Mouse (Mus musculus) CH12.LX (cell line): Measurements from ENCODE around the gene Gab1. TPM values are rescaled to one million over a fixed set of nuclear protein-coding genes. Genes with fewer than 3 reads are reported as not detected.

Experiments used
- DNase-seq: peaks from one replicate; pipeline ENCODE4 v3.0.0-alpha.2; 2013; ENCODE audit errors: extremely low read depth
- H3K27ac ChIP-seq: 2 replicates; pipeline ENCODE4 v1.5.1; 2012; ENCODE audit warnings: low read depth, mild to moderate bottlenecking, control low read depth, moderate library complexity; ENCODE audit not compliant: insufficient read depth
- H3K27me3 ChIP-seq: replicated peaks from 2 replicates; pipeline ENCODE3; 2012; ENCODE audit warnings: inconsistent platforms
- H3K36me3 ChIP-seq, 2 experiments: replicated peaks in 1 of 2; 2 replicates each; pipeline versions ENCODE3 to v1.6.1; 2012; ENCODE audit warnings: inconsistent platforms in 1 of 2, low read length in 1 of 2, mild to moderate bottlenecking in 1 of 2, mixed read lengths in 1 of 2, moderate library complexity in 1 of 2; ENCODE audit not compliant: control insufficient read depth in 1 of 2, insufficient read depth in 1 of 2
- H3K4me1 ChIP-seq, 2 experiments: 2 replicates each; pipeline ENCODE4 v1.6.1; 2012; ENCODE audit warnings: inconsistent platforms in 1 of 2, moderate library complexity in 1 of 2; ENCODE audit not compliant: insufficient read depth in 2 of 2, control insufficient read depth in 1 of 2
- H3K4me2 ChIP-seq: 2 replicates; pipeline ENCODE4 v1.6.1; 2012; ENCODE audit warnings: low read depth, mild to moderate bottlenecking, control low read depth; ENCODE audit not compliant: poor library complexity, insufficient read depth, severe bottlenecking
- H3K4me3 ChIP-seq, 3 experiments: fragments of 150-350 bp in 1 of 3; sonication (generic) in 1 of 3; replicated peaks in 1 of 3; 2 replicates each; pipeline versions ENCODE3 to v1.5.1; 2011 to 2012; ENCODE audit warnings: low read depth in 2 of 3, low read length in 2 of 3, mild to moderate bottlenecking in 2 of 3, moderate library complexity in 2 of 3, control low read depth in 1 of 3, improper control_type of control experiment in 1 of 3, inconsistent platforms in 1 of 3, mixed read lengths in 1 of 3; ENCODE audit not compliant: poor library complexity in 1 of 3
- H3K79me2 ChIP-seq: replicated peaks from 2 replicates; pipeline ENCODE4 v1.6.1; 2012; ENCODE audit warnings: mild to moderate bottlenecking, moderate library complexity; ENCODE audit not compliant: control insufficient read depth, poor library complexity, insufficient read depth, severe bottlenecking; ENCODE audit errors: extremely low read depth
- H3K9ac ChIP-seq: 2 replicates; pipeline ENCODE4 v1.6.1; 2012; ENCODE audit warnings: low read depth, mild to moderate bottlenecking, control low read depth, moderate library complexity; ENCODE audit not compliant: insufficient read depth
- H3K9me3 ChIP-seq: replicated peaks from 2 replicates; pipeline ENCODE3; 2012; ENCODE audit warnings: low read length, inconsistent platforms, mixed read lengths
- BHLHE40 ChIP-seq: IDR thresholded peaks from 2 replicates; pipeline ENCODE4 v1.6.1; 2011; ENCODE audit warnings: mild to moderate bottlenecking, low read depth, low read length, improper control_type of control experiment
- CHD1 ChIP-seq: IDR thresholded peaks from 2 replicates; pipeline ENCODE4 v1.6.1; 2012; ENCODE audit warnings: low read depth, low read length, improper control_type of control experiment, inconsistent platforms
- CHD2 ChIP-seq: IDR thresholded peaks from 2 replicates; pipeline ENCODE4 v1.6.1; 2011; ENCODE audit warnings: low read length, improper control_type of control experiment
- E2F4 ChIP-seq: IDR thresholded peaks from 2 replicates; pipeline ENCODE4 v1.6.1; 2011; ENCODE audit warnings: low read depth, low read length, improper control_type of control experiment; ENCODE audit not compliant: insufficient replicate concordance
- ELF1 ChIP-seq: IDR thresholded peaks from 2 replicates; pipeline ENCODE4 v1.6.1; 2014; ENCODE audit warnings: low read depth, mild to moderate bottlenecking, inconsistent platforms, low read length, improper control_type of control experiment
- ETS1 ChIP-seq: conservative IDR thresholded peaks from 2 replicates; pipeline ENCODE4 v1.6.1; 2012; ENCODE audit warnings: low read depth, mild to moderate bottlenecking, inconsistent platforms, low read length, improper control_type of control experiment, moderate library complexity
- GABPA ChIP-seq: IDR thresholded peaks from 2 replicates; pipeline ENCODE4 v1.6.1; 2012; ENCODE audit warnings: low read depth, low read length, improper control_type of control experiment, inconsistent platforms; ENCODE audit not compliant: insufficient replicate concordance
- HCFC1 ChIP-seq: IDR thresholded peaks from 2 replicates; pipeline ENCODE4 v1.6.1; 2012; ENCODE audit warnings: low read depth, mild to moderate bottlenecking, inconsistent platforms, low read length, improper control_type of control experiment
- IRF4 ChIP-seq: IDR thresholded peaks from 2 replicates; pipeline ENCODE4 v1.6.1; 2014; ENCODE audit warnings: low read depth, mild to moderate bottlenecking, inconsistent platforms, low read length, improper control_type of control experiment
- JUN ChIP-seq: IDR thresholded peaks from 2 replicates; pipeline ENCODE4 v1.6.1; 2011; ENCODE audit warnings: low read depth, mild to moderate bottlenecking, low read length, improper control_type of control experiment, moderate library complexity; ENCODE audit not compliant: insufficient read depth
- JUND ChIP-seq: conservative IDR thresholded peaks from 2 replicates; pipeline ENCODE4 v1.6.1; 2011; ENCODE audit warnings: low read depth, low read length, improper control_type of control experiment
- KAT2A ChIP-seq: IDR thresholded peaks from 2 replicates; pipeline ENCODE4 v1.6.1; 2012; ENCODE audit warnings: low read length, improper control_type of control experiment, inconsistent platforms; ENCODE audit not compliant: insufficient replicate concordance
- MAFK ChIP-seq: IDR thresholded peaks from 2 replicates; pipeline ENCODE4 v1.6.1; 2011; ENCODE audit warnings: low read length, improper control_type of control experiment; ENCODE audit not compliant: insufficient replicate concordance
- MAZ ChIP-seq: IDR thresholded peaks from 2 replicates; pipeline ENCODE4 v1.6.1; 2012; ENCODE audit warnings: low read depth, mild to moderate bottlenecking, inconsistent platforms, low read length, improper control_type of control experiment, moderate library complexity
- MEF2A ChIP-seq: IDR thresholded peaks from 2 replicates; pipeline ENCODE4 v1.6.1; 2014; ENCODE audit warnings: low read depth, mild to moderate bottlenecking, inconsistent platforms, low read length, improper control_type of control experiment, borderline replicate concordance
- MXI1 ChIP-seq: IDR thresholded peaks from 2 replicates; pipeline ENCODE4 v1.6.1; 2011; ENCODE audit warnings: mild to moderate bottlenecking, low read depth, low read length, improper control_type of control experiment
- MYC ChIP-seq: IDR thresholded peaks from 2 replicates; pipeline ENCODE4 v1.6.1; 2011; ENCODE audit warnings: low read depth, mild to moderate bottlenecking, improper control_type of control experiment, low read length
- PAX5 ChIP-seq: IDR thresholded peaks from 2 replicates; pipeline ENCODE4 v1.6.1; 2012; ENCODE audit warnings: low read length, inconsistent platforms, mixed read lengths
- POLR2A ChIP-seq: IDR thresholded peaks from 2 replicates; pipeline ENCODE4 v1.6.1; 2011; ENCODE audit warnings: low read depth, mild to moderate bottlenecking, improper control_type of control experiment, low read length
- POLR2AphosphoS2 ChIP-seq: IDR thresholded peaks from 2 replicates; pipeline ENCODE4 v1.6.1; 2011; ENCODE audit warnings: low read depth, low read length, improper control_type of control experiment
- RAD21 ChIP-seq: IDR thresholded peaks from 2 replicates; pipeline ENCODE4 v1.6.1; 2011; ENCODE audit warnings: low read depth, mild to moderate bottlenecking, low read length, improper control_type of control experiment, moderate library complexity
- RCOR1 ChIP-seq: conservative IDR thresholded peaks from 2 replicates; pipeline ENCODE4 v1.6.1; 2012; ENCODE audit warnings: low read depth, mild to moderate bottlenecking, inconsistent platforms, low read length, improper control_type of control experiment
- USF1 ChIP-seq: IDR thresholded peaks from 2 replicates; pipeline ENCODE4 v1.6.1; 2014; ENCODE audit warnings: low read depth, mild to moderate bottlenecking, inconsistent platforms, low read length, improper control_type of control experiment
- USF2 ChIP-seq: conservative IDR thresholded peaks from 2 replicates; pipeline ENCODE4 v1.6.1; 2011; ENCODE audit warnings: low read depth, low read length, improper control_type of control experiment
- ZMIZ1 ChIP-seq: IDR thresholded peaks from 2 replicates; pipeline ENCODE4 v1.6.1; 2012; ENCODE audit warnings: low read depth, mild to moderate bottlenecking, inconsistent platforms, low read length, improper control_type of control experiment
- ZNF384 ChIP-seq: IDR thresholded peaks from 2 replicates; pipeline ENCODE4 v1.6.1; 2012; ENCODE audit warnings: low read depth, low read length, improper control_type of control experiment, inconsistent platforms
- dilution Hi-C: fragments of 300-500 bp; cut with MboI; formaldehyde crosslinking; loops from 2 replicates; pipeline ENCODE4 v1.14.3; 2020; ENCODE audit warnings: low sequenced_read_pairs; ENCODE audit not compliant: extremely low pct_unique_long_range_greater_than_20kb, extremely low pct_ligation_motif_present
- in situ Hi-C: fragments of 300-500 bp; cut with MboI; formaldehyde crosslinking; loops from 3 replicates; pipeline ENCODE4 v1.14.3; 2019; ENCODE audit warnings: low sequenced_read_pairs, low pct_ligation_motif_present, low pct_unique_long_range_greater_than_20kb, mixed read lengths
- polyA plus RNA-seq: library from polyadenylated mRNA; unstranded; fragments of >175 nt; gene quantifications from 2 replicates; pipeline ENCODE4 v1.2.1, GENCODE M21; 2012; ENCODE audit warnings: low read depth; ENCODE audit not compliant: insufficient read length
- total RNA-seq, 2 experiments: library from RNA; depleted of rRNA; stranded (reverse); fragments of 300-350 nt in 1 of 2; fragments of >200 nt in 1 of 2; gene quantifications; 2 replicates each; pipeline ENCODE4 v1.2.3; 2012 to 2014

The Gab1 gene
- total and polyA plus RNA-seq, 3 experiments = 0.08 TPM; not detected in 2

- peaks cover 3 to 9% of the 10 kb centered on the region in 2 experiments; a peak in 3 of 4 replicates for H3K4me1 ChIP-seq
- dilution Hi-C loops = no loop called here
- H3K9ac ChIP-seq = no peak overlapping the region
- H3K27me3 ChIP-seq = no peaks in the 10 kb centered on the region
- H3K36me3 ChIP-seq = no peaks in the 10 kb centered on the region
- no peak overlapping the region for H3K27ac ChIP-seq
- in situ Hi-C loops = no loop called here
- H3K9me3 ChIP-seq = no peaks in the 10 kb centered on the region
- no peak for TF ChIP-seq ETS1
- no peak for TF ChIP-seq MAFK
- TF ChIP-seq BHLHE40 = no peak
- no peak for TF ChIP-seq CHD1
- TF ChIP-seq ZMIZ1 = no peak
- no peak for TF ChIP-seq KAT2A
- TF ChIP-seq IRF4 = no peak
- no peak for TF ChIP-seq ZNF384
- no peak for TF ChIP-seq USF2
- TF ChIP-seq GABPA = no peak
- no peak for TF ChIP-seq ELF1
- TF ChIP-seq USF1 = no peak
- no peak overlapping the region for H3K4me3 ChIP-seq
- H3K79me2 ChIP-seq = no peaks in the 10 kb centered on the region
- DNase-seq = no peak
- H3K4me2 ChIP-seq = no peak overlapping the region
Measured at GRCm38 (mm10) chr8:80810916-80811315, 69.4 kb downstream of the Gab1 start.

GRCm38 (mm10) chr8:80810442-80810841 is 69.9 kb downstream of the Gab1 start:
- H3K36me3 ChIP-seq = no peaks in the 10 kb centered on the region

More at GRCm38 (mm10) chr8:80810442-80810841, 69.9 kb downstream of the Gab1 start:
- Histone ChIP-seq H3K9ac (no peak overlapping the region), H3K79me2 (no peaks in the 10 kb centered on the region)
- TF ChIP-seq USF2 (no peak), RAD21 (no peak), E2F4 (no peak), PAX5 (no peak), POLR2AphosphoS2 (no peak), MXI1 (no peak), GABPA (no peak), MAZ (no peak), CHD2 (no peak), KAT2A (no peak), ZMIZ1 (no peak), JUND (no peak), HCFC1 (no peak), RCOR1 (no peak), JUN (no peak), MYC (no peak), ZNF384 (no peak), POLR2A (no peak), USF1 (no peak), MEF2A (no peak)
- TF ChIP-seq, all 38 proteins: peak for 0
- no peaks in the 10 kb centered on the region for H3K9me3 ChIP-seq
- H3K4me3 ChIP-seq = no peak overlapping the region
- in situ Hi-C loops = no loop called here
- peaks cover 3 to 9% of the 10 kb centered on the region in 2 experiments; a peak in 3 of 4 replicates for H3K4me1 ChIP-seq
- no peak overlapping the region for H3K4me2 ChIP-seq
- H3K27me3 ChIP-seq = no peaks in the 10 kb centered on the region
- DNase-seq = no peak
- dilution Hi-C loops = no loop called here
- no peak overlapping the region for H3K27ac ChIP-seq
